Mouse (Mus musculus) lung, embryonic 14.5 days (tissue): ENCODE measurements around the gene Plg. TPM values are rescaled to one million over a fixed set of nuclear protein-coding genes. Genes with fewer than 3 reads are reported as not detected.

ENCODE experiments used
- ATAC-seq: fragments of 200-750 bp; cut with Nextera tagmentation; 2 replicates; pipeline ENCODE4 v1.8.0; 2017; ENCODE audit warnings: mild to moderate bottlenecking, moderate TSS enrichment, moderate library complexity; ENCODE audit not compliant: insufficient read depth
- DNase-seq: peaks from one replicate; pipeline ENCODE4 v3.0.0-alpha.2; 2015
- H3K27ac ChIP-seq: fragments of 300-500 bp; sonication (generic); 2 replicates; pipeline ENCODE4 v1.5.1; 2014; ENCODE audit warnings: low read depth, mild to moderate bottlenecking, moderate library complexity
- H3K27me3 ChIP-seq: fragments of 300-500 bp; sonication (generic); 2 replicates; pipeline ENCODE4 v1.6.1; 2014; ENCODE audit warnings: low read length, control low read depth; ENCODE audit not compliant: insufficient read depth
- H3K36me3 ChIP-seq: fragments of 300-500 bp; sonication (generic); 2 replicates; pipeline ENCODE4 v1.6.1; 2014; ENCODE audit warnings: control low read depth; ENCODE audit not compliant: insufficient read depth
- H3K4me1 ChIP-seq: fragments of 300-500 bp; sonication (generic); 2 replicates; pipeline ENCODE4 v1.6.1; 2014; ENCODE audit warnings: antibody characterized with exemption, control low read depth; ENCODE audit not compliant: insufficient read depth
- H3K4me2 ChIP-seq: fragments of 300-500 bp; sonication (generic); 2 replicates; pipeline ENCODE4 v1.6.1; 2014; ENCODE audit warnings: mild to moderate bottlenecking
- H3K4me3 ChIP-seq: fragments of 300-500 bp; sonication (generic); 2 replicates; pipeline ENCODE4 v1.5.1; 2014; ENCODE audit warnings: low read depth, low read length
- H3K9ac ChIP-seq: fragments of 300-500 bp; sonication (generic); 2 replicates; pipeline ENCODE4 v1.6.1; 2014
- H3K9me3 ChIP-seq: fragments of 300-500 bp; sonication (generic); 2 replicates; pipeline ENCODE4 v1.6.1; 2016; ENCODE audit warnings: low read depth, low read length, control low read depth
- CTCF ChIP-seq: IDR thresholded peaks from 2 replicates; pipeline ENCODE4 v1.5.1; 2016; ENCODE audit warnings: antibody characterized with exemption, low read depth
- WGBS: fragments of 180-500 bp; shearing (Covaris S2); extraction: QIAGEN DNeasy Blood & Tissue Kit; methylation state at CpG from one replicate; pipeline ENCODE4 v1.1.7; 2014; 5-methylcytosine and 5-hydroxymethylcytosine counted together
- polyA plus RNA-seq: library from polyadenylated mRNA; unstranded; fragments of >200 nt; fragmentation: Nextera tagmentation; extraction: Ambion mirVana; gene quantifications from 2 replicates; pipeline ENCODE4 v1.2.1, GENCODE M21; 2014

The Plg gene
- polyA plus RNA-seq, 1 experiment from 2014 or later, result 0.08 TPM

GRCm38 (mm10) chr17:12387781-12388180, 9.4 kb downstream of the Plg start:
- DNase-seq (no peak), ATAC-seq (no peak)
- Histone ChIP-seq H3K4me2 (no peak overlapping the region), H3K4me1 (no peaks in the 10 kb centered on the region), H3K36me3 (no peaks in the 10 kb centered on the region), H3K4me3 (no peak overlapping the region), H3K27me3 (no peaks in the 10 kb centered on the region), H3K9ac (no peak overlapping the region), H3K9me3 (no peaks in the 10 kb centered on the region), H3K27ac (no peak overlapping the region)
- no peak for TF ChIP-seq CTCF
- WGBS, result 64% methylated on average over 2 of the region's 2 CpGs

- 84% methylated on average over 7 of the region's 7 CpGs for WGBS
- ATAC-seq, result no peak
- DNase-seq, result no peak
- TF ChIP-seq CTCF, result no peak
- Histone ChIP-seq H3K9me3 (no peaks in the 10 kb centered on the region), H3K27ac (no peak overlapping the region), H3K9ac (no peak overlapping the region), H3K4me2 (no peak overlapping the region), H3K4me3 (no peak overlapping the region), H3K27me3 (no peaks in the 10 kb centered on the region), H3K36me3 (no peaks in the 10 kb centered on the region), H3K4me1 (no peaks in the 10 kb centered on the region)
Observed at GRCm38 (mm10) chr17:12388239-12388638, 9.8 kb downstream of the Plg start.

GRCm38 (mm10) chr17:12396163-12396677, 17.8 kb downstream of the Plg start:
- WGBS, result 89% methylated on average over 9 of the region's 9 CpGs
- no peak for TF ChIP-seq CTCF

GRCm38 (mm10) chr17:12403420-12403819, 25.0 kb downstream of the Plg start:
- peak overlapping the region; percentile 14; the same call in 1 of the 2 replicates for H3K27ac ChIP-seq

More at GRCm38 (mm10) chr17:12396163-12396677, 17.8 kb downstream of the Plg start:
- Histone ChIP-seq H3K36me3 (no peaks in the 10 kb centered on the region), H3K4me3 (no peak overlapping the region), H3K27me3 (no peaks in the 10 kb centered on the region), H3K4me1 (no peaks in the 10 kb centered on the region), H3K9me3 (no peaks in the 10 kb centered on the region), H3K4me2 (no peak overlapping the region), H3K9ac (no peak overlapping the region), H3K27ac (no peak overlapping the region)
- no peak for DNase-seq
- no peak for ATAC-seq

GRCm38 (mm10) chr17:12409346-12409944, 31.0 kb downstream of the Plg start:
- TF ChIP-seq CTCF, result no peak
- DNase-seq (peak; percentile 43), ATAC-seq (no peak)
- Histone ChIP-seq H3K9ac (no peak overlapping the region), H3K9me3 (no peaks in the 10 kb centered on the region), H3K4me2 (no peak overlapping the region), H3K4me3 (no peak overlapping the region), H3K4me1 (peaks cover 11% of the 10 kb centered on the region; the same call in 1 of the 2 replicates), H3K27me3 (no peaks in the 10 kb centered on the region), H3K36me3 (no peaks in the 10 kb centered on the region), H3K27ac (0 out of 2 replicates have a peak overlapping the region, but pooled peaks have one; percentile 30)
- WGBS, result 51% methylated on average over 11 of the region's 11 CpGs

More at GRCm38 (mm10) chr17:12403420-12403819, 25.0 kb downstream of the Plg start:
- Histone ChIP-seq H3K4me2 (no peak overlapping the region), H3K4me3 (no peak overlapping the region), H3K9ac (no peak overlapping the region), H3K36me3 (no peaks in the 10 kb centered on the region), H3K9me3 (no peaks in the 10 kb centered on the region), H3K27me3 (no peaks in the 10 kb centered on the region), H3K4me1 (no peaks in the 10 kb centered on the region)
- DNase-seq, result peak; percentile 90
- ATAC-seq, result peak; percentile 73
- TF ChIP-seq CTCF, result peak; percentile 65
- 50% methylated on average over 7 of the region's 7 CpGs for WGBS

GRCm38 (mm10) chr17:12412181-12412890, 33.9 kb downstream of the Plg start:
- Histone ChIP-seq H3K27me3 (no peaks in the 10 kb centered on the region), H3K9me3 (no peaks in the 10 kb centered on the region), H3K36me3 (no peaks in the 10 kb centered on the region), H3K4me2 (no peak overlapping the region), H3K9ac (no peak overlapping the region), H3K27ac (peak overlapping the region; percentile 75), H3K4me1 (peaks cover 20% of the 10 kb centered on the region; the same call in 1 of the 2 replicates), H3K4me3 (no peak overlapping the region)
- peak; percentile 90 for ATAC-seq
- peak; percentile 95 for DNase-seq
- 37% methylated on average over 10 of the region's 10 CpGs for WGBS
- no peak for TF ChIP-seq CTCF

GRCm38 (mm10) chr17:12412891-12413237, 34.5 kb downstream of the Plg start:
- Histone ChIP-seq H3K9me3 (no peaks in the 10 kb centered on the region), H3K27ac (no peak overlapping the region; the same call in 1 of the 2 replicates), H3K4me2 (no peak overlapping the region), H3K27me3 (no peaks in the 10 kb centered on the region), H3K36me3 (no peaks in the 10 kb centered on the region), H3K4me1 (peaks cover 20% of the 10 kb centered on the region; the same call in 1 of the 2 replicates), H3K9ac (no peak overlapping the region), H3K4me3 (no peak overlapping the region)
- 47% methylated on average over 3 of the region's 3 CpGs for WGBS
- no peak for DNase-seq
- TF ChIP-seq CTCF, result no peak
- 0 out of 2 replicates have a peak, but pooled peaks have one; percentile 3 for ATAC-seq
